Mouse (Mus musculus) T-helper 2 cell (primary cell): ENCODE results near the gene Gm21964.

ENCODE experiments used
- in situ Hi-C: fragments of 300-600 bp; cut with MboI, MseI; formaldehyde crosslinking; loops from one replicate; pipeline ENCODE4 v1.15.1; 2025; ENCODE audit warnings: high pct_unique_total_duplicates

Gene Gm21964

GRCm38 (mm10) chr8:110100907-110101306 is at the start of gene Gm21964:
TSS of gene Gm21964 (plus strand) at chr8:110101207.
- in situ Hi-C loops = no loop called here

GRCm38 (mm10) chr8:110051208-110051607 is 49.8 kb upstream of the Gm21964 start:
- in situ Hi-C loops = no loop called here

GRCm38 (mm10) chr8:110058207-110058606 is 42.8 kb upstream of the Gm21964 start:
- in situ Hi-C loops = no loop called here

GRCm38 (mm10) chr8:110064161-110064560 is 36.8 kb upstream of the Gm21964 start:
- in situ Hi-C loops = no loop called here

GRCm38 (mm10) chr8:110064606-110065365 is 36.2 kb upstream of the Gm21964 start:
- in situ Hi-C loops = no loop called here

GRCm38 (mm10) chr8:110065676-110066075 is 35.3 kb upstream of the Gm21964 start:
- in situ Hi-C loops = no loop called here

- in situ Hi-C loops = no loop called here
These were observed 31.3 kb upstream of the Gm21964 start for GRCm38 (mm10) chr8:110069706-110070105.

- in situ Hi-C loops = no loop called here
These were observed 29.4 kb upstream of the Gm21964 start for GRCm38 (mm10) chr8:110071600-110071999.

GRCm38 (mm10) chr8:110074496-110074895 is 26.5 kb upstream of the Gm21964 start:
- in situ Hi-C loops = no loop called here

GRCm38 (mm10) chr8:110079282-110080221 is 21.5 kb upstream of the Gm21964 start, which contains the start of gene Zfp612:
TSS of gene Zfp612 (plus strand) at chr8:110079746.
- in situ Hi-C loops = no loop called here

- in situ Hi-C loops = no loop called here
These were observed 18.4 kb upstream of the Gm21964 start for GRCm38 (mm10) chr8:110082416-110083105.

GRCm38 (mm10) chr8:110091869-110092268 is 9.1 kb upstream of the Gm21964 start:
- in situ Hi-C loops = no loop called here

GRCm38 (mm10) chr8:110101676-110102075 is 669 bp downstream of the Gm21964 start:
- in situ Hi-C loops = no loop called here

GRCm38 (mm10) chr8:110102653-110103052 is 1.6 kb downstream of the Gm21964 start, which contains the start of gene Gm17720:
TSS of gene Gm17720 (minus strand) at chr8:110102753.
- in situ Hi-C loops = no loop called here

GRCm38 (mm10) chr8:110119715-110120114 is 18.7 kb downstream of the Gm21964 start:
- in situ Hi-C loops = no loop called here

GRCm38 (mm10) chr8:110130537-110130936 is 29.5 kb downstream of the Gm21964 start:
- in situ Hi-C loops = loop anchor here (25.0 kb wide), 1 partner anchor 357 kb away; no protein-coding TSS in a partner anchor

GRCm38 (mm10) chr8:110134236-110134635 is 33.2 kb downstream of the Gm21964 start:
- in situ Hi-C loops = loop anchor here (25.0 kb wide), 1 partner anchor 353 kb away; no protein-coding TSS in a partner anchor

GRCm38 (mm10) chr8:110135515-110135914 is 34.5 kb downstream of the Gm21964 start:
- in situ Hi-C loops = loop anchor here (25.0 kb wide), 1 partner anchor 352 kb away; no protein-coding TSS in a partner anchor

GRCm38 (mm10) chr8:110140156-110140555 is 39.1 kb downstream of the Gm21964 start:
- in situ Hi-C loops = loop anchor here (25.0 kb wide), 1 partner anchor 347 kb away; no protein-coding TSS in a partner anchor

- in situ Hi-C loops = loop anchor here (25.0 kb wide), 1 partner anchor 347 kb away; no protein-coding TSS in a partner anchor
These were observed 39.8 kb downstream of the Gm21964 start for GRCm38 (mm10) chr8:110140770-110141169.

- in situ Hi-C loops = loop anchor here (25.0 kb wide), 1 partner anchor 342 kb away; no protein-coding TSS in a partner anchor
These were observed 44.5 kb downstream of the Gm21964 start for GRCm38 (mm10) chr8:110145538-110145937.
